Mouse (Mus musculus) liver, postnatal 0 days (tissue): ENCODE results near the gene Camkmt.

Experiments used
- CTCF ChIP-seq: sonication (generic); IDR thresholded peaks from 2 replicates; pipeline ENCODE4 v1.5.1; 2016; ENCODE audit warnings: antibody characterized with exemption, low read depth
- EP300 ChIP-seq: IDR thresholded peaks from 2 replicates; pipeline ENCODE4 v1.6.1; 2016; ENCODE audit warnings: antibody characterized with exemption, low read depth, mild to moderate bottlenecking

- TF ChIP-seq CTCF (no peak), EP300 (no peak)
Observed at GRCm38 (mm10) chr17:85110640-85111039, 20.3 kb downstream of the Camkmt start.
